Mouse (Mus musculus) testis, postnatal 14 days (tissue): Measurements from ENCODE around the gene Pold4.

ENCODE experiments used
- DNase-seq: peaks from one replicate; pipeline ENCODE4 v3.0.0; 2021; ENCODE audit warnings: low spot score

The Pold4 gene

GRCm38 (mm10) chr19:4203604-4204326 is 27.9 kb upstream of the Pold4 start:
- no peak for DNase-seq

GRCm38 (mm10) chr19:4204889-4205288 is 26.8 kb upstream of the Pold4 start:
- DNase-seq, result no peak

- no peak for DNase-seq
Measured at GRCm38 (mm10) chr19:4206971-4207370, 24.7 kb upstream of the Pold4 start.

- DNase-seq, result no peak
Measured at GRCm38 (mm10) chr19:4208563-4208962, 23.1 kb upstream of the Pold4 start.

GRCm38 (mm10) chr19:4211891-4212588 is 19.7 kb upstream of the Pold4 start:
- DNase-seq, result no peak

GRCm38 (mm10) chr19:4213524-4213974 is 18.1 kb upstream of the Pold4 start:
- no peak for DNase-seq

- DNase-seq, result peak; percentile 57
Measured at GRCm38 (mm10) chr19:4214071-4214770, 17.5 kb upstream of the Pold4 start, which contains the start of the genes Clcf1 and AC109138.7. Gene Clcf1 (plus strand): TSS chr19:4214238. Gene AC109138.7 (plus strand): TSS chr19:4214357.

- no peak for DNase-seq
Measured at GRCm38 (mm10) chr19:4214771-4215450, 16.8 kb upstream of the Pold4 start.

GRCm38 (mm10) chr19:4215451-4215840 is 16.3 kb upstream of the Pold4 start:
- no peak for DNase-seq

- DNase-seq, result no peak
Measured at GRCm38 (mm10) chr19:4216041-4216685, 15.5 kb upstream of the Pold4 start.

- no peak for DNase-seq
Measured at GRCm38 (mm10) chr19:4217140-4217539, 14.6 kb upstream of the Pold4 start.

GRCm38 (mm10) chr19:4217855-4218254 is 13.8 kb upstream of the Pold4 start:
- DNase-seq, result no peak

GRCm38 (mm10) chr19:4218293-4218692 is 13.4 kb upstream of the Pold4 start:
- no peak for DNase-seq

- DNase-seq, result no peak
Measured at GRCm38 (mm10) chr19:4218784-4219183, 12.9 kb upstream of the Pold4 start.

GRCm38 (mm10) chr19:4219943-4220342 is 11.8 kb upstream of the Pold4 start:
- DNase-seq, result no peak

GRCm38 (mm10) chr19:4220416-4220815 is 11.3 kb upstream of the Pold4 start:
- DNase-seq, result no peak

- no peak for DNase-seq
Measured at GRCm38 (mm10) chr19:4220957-4221743, 10.5 kb upstream of the Pold4 start.

- DNase-seq, result no peak
Measured at GRCm38 (mm10) chr19:4222165-4222564, 9.5 kb upstream of the Pold4 start.

- no peak for DNase-seq
Measured at GRCm38 (mm10) chr19:4226779-4227178, 4.9 kb upstream of the Pold4 start.

- DNase-seq, result no peak
Measured at GRCm38 (mm10) chr19:4227446-4227845, 4.3 kb upstream of the Pold4 start.
